Mouse (Mus musculus) limb, embryonic 13.5 days (tissue): Measurements from ENCODE around the gene Crybg2. TPM values are rescaled to one million over a fixed set of nuclear protein-coding genes. Genes with fewer than 3 reads are reported as not detected.

Experiments used
- ATAC-seq: fragments of 200-750 bp; cut with Nextera tagmentation; 2 replicates; pipeline ENCODE4 v1.8.0; 2017; ENCODE audit warnings: low read depth, moderate number of reproducible peaks, moderate TSS enrichment; ENCODE audit not compliant: low FRiP score
- H3K27ac ChIP-seq: fragments of 300-500 bp; sonication (generic); 2 replicates; pipeline ENCODE4 v1.5.1; 2015; ENCODE audit warnings: inconsistent platforms, mild to moderate bottlenecking, moderate library complexity
- H3K27me3 ChIP-seq: fragments of 300-500 bp; sonication (generic); 2 replicates; pipeline ENCODE4 v1.6.1; 2015; ENCODE audit warnings: mild to moderate bottlenecking, inconsistent platforms
- H3K36me3 ChIP-seq: fragments of 300-500 bp; sonication (generic); 2 replicates; pipeline ENCODE4 v1.6.1; 2015; ENCODE audit warnings: inconsistent platforms, mild to moderate bottlenecking, moderate library complexity
- H3K4me1 ChIP-seq: fragments of 300-500 bp; sonication (generic); 2 replicates; pipeline ENCODE4 v1.6.1; 2015; ENCODE audit warnings: inconsistent platforms
- H3K4me2 ChIP-seq: fragments of 300-500 bp; sonication (generic); replicated peaks from 2 replicates; pipeline ENCODE4 v1.6.1; 2015; ENCODE audit warnings: inconsistent platforms, mild to moderate bottlenecking, moderate library complexity
- H3K4me3 ChIP-seq: fragments of 300-500 bp; sonication (generic); 2 replicates; pipeline ENCODE4 v1.5.1; 2015; ENCODE audit warnings: moderate library complexity, mild to moderate bottlenecking, inconsistent platforms
- H3K9ac ChIP-seq: fragments of 300-500 bp; sonication (generic); 2 replicates; pipeline ENCODE4 v1.6.1; 2015; ENCODE audit warnings: mild to moderate bottlenecking, inconsistent platforms
- H3K9me3 ChIP-seq: fragments of 300-500 bp; sonication (generic); 2 replicates; pipeline ENCODE4 v1.6.1; 2016; ENCODE audit warnings: inconsistent platforms
- whole genome bisulfite sequencing: fragments of 180-500 bp; shearing (Covaris S2); methylation state at CpG from one replicate; pipeline ENCODE4 v1.1.7; 2015; 5-methylcytosine and 5-hydroxymethylcytosine counted together
- polyA plus RNA-seq: library from polyadenylated mRNA; unstranded; fragments of >200 nt; fragmentation: Nextera tagmentation; extraction: Ambion mirVana; gene quantifications from 2 replicates; pipeline ENCODE4 v1.2.1, GENCODE M21; 2015

Crybg2 gene
- polyA plus RNA-seq, 1 experiment from 2014 or later, result 4.9 TPM

DNA sequence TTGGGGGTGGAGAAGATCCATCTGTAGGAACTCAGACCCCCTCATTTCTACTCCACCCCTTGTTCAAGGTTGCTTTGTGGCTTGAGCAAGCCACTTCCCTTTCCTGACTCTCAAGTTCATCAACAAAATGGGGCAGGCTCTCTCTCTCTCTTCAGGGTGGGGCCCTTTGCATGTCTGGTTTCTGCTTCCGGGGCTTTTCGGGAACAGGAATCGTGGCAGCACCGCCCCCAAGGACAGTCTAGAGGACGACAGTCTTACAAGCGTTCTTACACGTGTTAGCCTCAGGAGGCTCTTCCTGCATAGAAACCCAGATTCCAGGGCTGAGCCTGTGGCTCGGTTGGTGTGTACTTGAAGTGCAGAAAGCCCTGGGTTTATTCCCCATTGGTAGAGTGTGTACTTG lies 56.4 kb downstream of the Crybg2 start:
- Histone ChIP-seq H3K4me2 (no peak overlapping the region), H3K36me3 (no peaks in the 10 kb centered on the region), H3K4me1 (peaks cover 11% of the 10 kb centered on the region), H3K27ac (no peak overlapping the region), H3K4me3 (no peak overlapping the region), H3K27me3 (no peaks in the 10 kb centered on the region), H3K9ac (no peak overlapping the region), H3K9me3 (no peaks in the 10 kb centered on the region)
- no peak for ATAC-seq
- WGBS, result 78% methylated on average over 8 of the region's 8 CpGs

DNA sequence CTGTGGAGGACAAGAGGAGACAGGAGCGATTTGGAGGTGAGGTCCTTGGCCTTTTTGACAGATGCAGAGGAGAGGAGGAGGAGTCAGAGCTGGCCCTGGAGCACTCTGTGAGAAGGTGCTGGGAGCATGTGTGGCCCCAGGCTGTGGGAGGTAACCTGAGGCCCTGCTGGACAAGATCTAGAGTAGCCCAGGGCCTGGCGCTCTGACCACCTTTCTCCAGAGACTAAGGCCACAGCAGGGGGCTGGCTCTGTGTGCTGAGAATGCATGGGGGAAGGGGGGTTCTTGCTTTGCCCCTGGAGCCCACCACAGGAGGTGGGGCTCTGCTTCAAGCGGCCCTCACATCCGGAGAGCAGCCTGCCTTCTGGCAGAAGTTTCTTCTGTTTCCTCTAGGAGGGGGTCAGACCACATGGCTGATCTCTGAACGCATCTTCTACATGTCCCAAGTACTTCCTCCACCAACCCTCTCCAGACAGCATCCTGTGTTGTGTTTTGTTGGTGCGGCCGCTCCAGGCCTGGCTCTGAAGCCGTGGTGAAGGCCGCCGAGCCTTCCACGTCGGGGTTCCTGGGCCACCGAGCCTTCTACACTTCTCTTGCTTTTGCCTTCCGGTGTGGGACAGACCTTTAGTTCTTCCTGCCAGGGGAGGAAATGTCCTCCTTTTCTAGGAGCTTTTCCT lies 57.6 kb downstream of the Crybg2 start:
- WGBS, result 74% methylated on average over 14 of the region's 14 CpGs
- no peak for ATAC-seq
- Histone ChIP-seq H3K9ac (no peak overlapping the region; the same call in 1 of the 2 replicates), H3K4me1 (peaks cover 10% of the 10 kb centered on the region), H3K36me3 (no peaks in the 10 kb centered on the region), H3K27ac (no peak overlapping the region), H3K4me2 (no peak overlapping the region), H3K4me3 (no peak overlapping the region), H3K9me3 (no peaks in the 10 kb centered on the region), H3K27me3 (no peaks in the 10 kb centered on the region)

DNA sequence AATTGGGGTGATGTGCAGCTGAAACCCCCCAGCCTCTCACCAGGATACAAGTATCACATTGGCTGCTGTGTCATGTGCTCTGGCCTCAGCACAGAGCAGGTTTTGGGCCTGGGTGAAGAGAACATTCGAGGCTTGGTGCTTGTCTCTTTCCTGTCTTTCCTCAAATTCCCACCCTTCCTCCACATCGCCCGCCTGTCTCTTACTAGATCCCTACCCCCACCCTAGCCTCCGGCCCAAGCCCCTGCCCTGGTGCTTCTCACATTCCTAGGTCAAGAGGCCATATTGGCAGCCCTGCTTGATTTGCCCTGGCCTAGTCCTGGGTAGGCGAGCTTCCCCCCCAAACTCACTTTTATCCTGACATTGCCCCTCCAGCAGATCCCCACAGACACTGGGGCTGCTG lies 58.4 kb downstream of the Crybg2 start:
- H3K9me3 ChIP-seq, result no peaks in the 10 kb centered on the region
- H3K4me2 ChIP-seq, result no peak overlapping the region
- 64% methylated on average over 5 of the region's 5 CpGs for WGBS
- ATAC-seq, result no peak
- no peak overlapping the region for H3K9ac ChIP-seq
- H3K4me3 ChIP-seq, result no peak overlapping the region
- no peak overlapping the region for H3K27ac ChIP-seq
- peaks cover 3% of the 10 kb centered on the region; the same call in 1 of the 2 replicates for H3K4me1 ChIP-seq
- no peaks in the 10 kb centered on the region for H3K36me3 ChIP-seq
- no peaks in the 10 kb centered on the region for H3K27me3 ChIP-seq

DNA sequence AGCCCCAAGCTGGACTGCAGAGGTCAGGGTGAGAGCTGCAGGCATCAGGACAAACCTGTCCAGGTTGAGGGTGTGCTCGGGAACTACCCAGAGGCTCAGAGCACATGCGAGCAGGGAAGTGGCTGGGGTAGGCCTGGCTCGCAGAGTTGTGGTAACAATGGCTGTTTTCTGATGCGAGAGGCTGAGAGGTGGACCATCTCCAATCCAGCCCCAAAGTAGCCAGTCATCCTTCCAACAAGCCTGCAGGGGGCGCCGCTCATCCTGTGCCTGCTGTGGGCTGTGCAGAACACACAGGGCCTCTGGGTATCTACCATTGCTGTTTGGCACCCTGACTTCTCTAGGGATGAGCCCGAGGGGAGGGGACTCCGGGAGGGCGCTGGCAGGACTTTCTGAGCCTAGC lies 59.0 kb downstream of the Crybg2 start:
- no peak overlapping the region for H3K27ac ChIP-seq
- no peaks in the 10 kb centered on the region for H3K27me3 ChIP-seq
- H3K4me1 ChIP-seq, result peaks cover 3% of the 10 kb centered on the region; the same call in 1 of the 2 replicates
- no peak for ATAC-seq
- no peak overlapping the region for H3K4me2 ChIP-seq
- H3K36me3 ChIP-seq, result no peaks in the 10 kb centered on the region
- H3K9ac ChIP-seq, result no peak overlapping the region
- no peaks in the 10 kb centered on the region for H3K9me3 ChIP-seq
- WGBS, result 69% methylated on average over 9 of the region's 9 CpGs
- H3K4me3 ChIP-seq, result no peak overlapping the region

DNA sequence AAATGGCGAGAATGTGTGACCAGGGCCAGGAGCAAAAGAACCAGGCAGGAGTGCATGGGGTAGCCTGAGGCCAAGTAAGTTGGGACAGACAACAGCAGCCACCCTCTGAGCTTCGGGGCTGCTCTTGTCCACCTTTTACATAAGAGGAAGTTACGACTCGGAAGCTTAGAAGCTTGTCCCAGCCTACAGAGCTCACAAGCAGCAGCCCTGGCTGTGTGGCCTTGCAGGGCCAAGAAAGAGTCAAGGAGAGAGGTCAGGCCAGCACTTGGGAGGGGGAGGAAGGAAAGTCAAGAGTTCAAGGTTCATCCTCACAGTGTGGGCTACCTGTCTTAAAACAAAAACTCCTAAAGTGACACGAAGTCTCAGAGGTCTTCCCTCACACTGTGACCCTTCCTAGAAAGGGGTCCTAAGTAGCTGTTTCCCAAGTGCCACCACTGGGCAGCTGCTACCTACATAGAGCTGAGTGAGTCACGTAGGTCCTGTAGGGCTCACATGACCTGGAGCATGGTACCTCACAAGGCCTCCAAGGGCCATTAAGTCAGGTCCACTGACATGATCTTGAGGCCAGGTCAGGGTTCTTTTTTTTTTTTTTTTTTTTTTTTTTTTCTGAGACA lies 59.7 kb downstream of the Crybg2 start:
- Histone ChIP-seq H3K4me2 (no peak overlapping the region), H3K36me3 (no peaks in the 10 kb centered on the region), H3K27ac (no peak overlapping the region), H3K4me1 (peaks cover 3% of the 10 kb centered on the region; the same call in 1 of the 2 replicates), H3K4me3 (no peak overlapping the region), H3K9me3 (no peaks in the 10 kb centered on the region), H3K27me3 (no peaks in the 10 kb centered on the region), H3K9ac (no peak overlapping the region)
- no peak for ATAC-seq
- WGBS, result 83% methylated on average over 6 of the region's 6 CpGs

DNA sequence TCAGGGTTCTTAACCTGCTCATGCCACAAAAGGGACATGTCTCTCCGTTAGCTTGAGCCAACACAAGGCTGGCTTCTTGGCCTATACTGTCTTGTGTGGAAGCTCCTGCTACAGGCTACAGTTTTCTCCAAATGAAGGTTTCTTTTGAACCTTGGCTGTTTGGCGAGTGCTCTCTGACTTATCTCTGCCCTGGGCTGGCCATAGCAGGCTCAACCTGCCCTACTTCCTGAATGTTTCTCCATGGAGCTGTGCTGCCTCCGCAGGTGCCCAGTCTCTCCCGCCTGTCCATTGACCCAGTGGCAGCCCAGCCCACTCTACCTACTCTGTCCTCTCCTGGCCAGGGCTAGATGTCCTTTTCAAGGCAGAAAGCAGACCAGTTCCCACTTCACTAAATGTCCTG lies 60.3 kb downstream of the Crybg2 start:
- Histone ChIP-seq H3K27me3 (no peaks in the 10 kb centered on the region), H3K4me3 (no peak overlapping the region), H3K9ac (no peak overlapping the region), H3K9me3 (no peaks in the 10 kb centered on the region), H3K4me2 (no peak overlapping the region), H3K36me3 (peaks cover 3% of the 10 kb centered on the region; the same call in 1 of the 2 replicates), H3K27ac (no peak overlapping the region), H3K4me1 (peaks cover 3% of the 10 kb centered on the region; the same call in 1 of the 2 replicates)
- 87% methylated on average over 4 of the region's 4 CpGs for WGBS
- ATAC-seq, result no peak

DNA sequence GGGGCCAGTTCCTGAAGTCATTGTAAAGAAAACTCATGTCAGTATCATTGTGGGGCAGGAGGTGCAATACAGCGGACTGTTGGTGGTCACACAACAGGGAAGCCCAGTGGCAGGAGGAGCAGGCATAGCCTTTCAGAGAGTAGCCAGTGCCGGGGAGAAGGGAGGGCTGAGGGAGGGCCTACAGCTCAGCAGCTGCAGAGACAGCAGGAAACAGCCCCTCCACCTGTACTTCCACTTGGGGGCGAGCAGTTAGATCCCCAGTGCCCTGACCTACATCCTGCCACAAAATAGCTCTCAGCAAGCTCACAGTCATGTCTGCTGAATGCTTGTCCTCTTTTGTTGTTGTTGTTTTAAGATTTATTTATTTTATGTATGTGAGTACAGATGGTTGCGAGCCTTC lies 61.0 kb downstream of the Crybg2 start:
- no peak overlapping the region for H3K4me2 ChIP-seq
- no peak for ATAC-seq
- H3K9ac ChIP-seq, result no peak overlapping the region
- H3K4me3 ChIP-seq, result no peak overlapping the region
- no peaks in the 10 kb centered on the region for H3K9me3 ChIP-seq
- H3K27me3 ChIP-seq, result no peaks in the 10 kb centered on the region
- peaks cover 9% of the 10 kb centered on the region for H3K36me3 ChIP-seq
- H3K4me1 ChIP-seq, result peaks cover 6% of the 10 kb centered on the region; the same call in 1 of the 2 replicates
- no peak overlapping the region for H3K27ac ChIP-seq
- 35% methylated on average over 4 of the region's 4 CpGs for WGBS

DNA sequence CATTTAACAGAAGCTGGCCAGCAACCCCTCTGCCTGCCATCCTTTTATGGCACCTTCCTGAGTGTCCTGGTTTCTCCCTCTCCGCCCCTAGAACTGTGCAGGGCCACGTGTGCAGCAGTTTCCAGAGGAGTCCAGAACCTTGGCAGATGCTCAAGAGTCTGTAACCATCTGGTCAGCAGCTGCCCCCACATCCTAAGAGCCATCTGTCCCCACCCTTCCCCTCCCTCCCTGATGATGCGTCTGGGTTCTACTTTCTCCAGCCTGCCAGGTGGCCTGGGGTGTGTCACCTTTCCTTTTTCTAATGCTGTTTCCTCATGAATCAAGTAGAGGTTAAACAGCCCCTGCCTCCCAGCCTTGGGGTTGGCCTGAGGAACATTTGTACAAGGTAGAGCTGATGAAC lies 61.7 kb downstream of the Crybg2 start:
- no peaks in the 10 kb centered on the region for H3K9me3 ChIP-seq
- WGBS, result 21% methylated on average over 3 of the region's 3 CpGs
- peaks cover 13% of the 10 kb centered on the region for H3K4me1 ChIP-seq
- H3K4me3 ChIP-seq, result no peak overlapping the region
- no peak overlapping the region for H3K9ac ChIP-seq
- no peak overlapping the region for H3K27ac ChIP-seq
- H3K36me3 ChIP-seq, result peaks cover 16% of the 10 kb centered on the region
- no peak overlapping the region for H3K4me2 ChIP-seq
- no peak for ATAC-seq
- H3K27me3 ChIP-seq, result no peaks in the 10 kb centered on the region

DNA sequence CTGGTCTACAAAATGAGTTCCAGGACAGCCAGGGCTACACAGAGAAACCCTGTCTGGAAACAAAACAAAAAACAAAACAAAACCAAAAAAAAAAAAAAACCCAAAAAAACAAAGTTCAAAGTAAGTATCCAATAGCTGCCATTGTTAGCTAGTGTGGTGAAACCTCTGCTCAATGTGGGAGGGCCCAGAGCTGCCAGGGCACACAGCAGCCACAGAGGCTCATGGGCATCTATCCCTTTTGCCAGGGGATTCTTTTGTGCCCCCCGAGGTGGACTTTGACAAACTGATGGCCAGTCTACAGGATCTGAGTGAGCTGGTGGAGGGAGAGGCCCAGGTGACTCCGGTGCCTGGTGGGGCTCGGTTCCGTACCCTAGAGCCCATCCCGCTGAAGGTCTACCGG lies 62.5 kb downstream of the Crybg2 start:
- no peak for ATAC-seq
- Histone ChIP-seq H3K9me3 (no peaks in the 10 kb centered on the region), H3K4me3 (no peak overlapping the region), H3K4me1 (peaks cover 21% of the 10 kb centered on the region), H3K4me2 (no peak overlapping the region), H3K36me3 (peaks cover 16% of the 10 kb centered on the region), H3K27ac (no peak overlapping the region), H3K9ac (no peak overlapping the region), H3K27me3 (no peaks in the 10 kb centered on the region)
- 95% methylated on average over 6 of the region's 6 CpGs for WGBS

DNA sequence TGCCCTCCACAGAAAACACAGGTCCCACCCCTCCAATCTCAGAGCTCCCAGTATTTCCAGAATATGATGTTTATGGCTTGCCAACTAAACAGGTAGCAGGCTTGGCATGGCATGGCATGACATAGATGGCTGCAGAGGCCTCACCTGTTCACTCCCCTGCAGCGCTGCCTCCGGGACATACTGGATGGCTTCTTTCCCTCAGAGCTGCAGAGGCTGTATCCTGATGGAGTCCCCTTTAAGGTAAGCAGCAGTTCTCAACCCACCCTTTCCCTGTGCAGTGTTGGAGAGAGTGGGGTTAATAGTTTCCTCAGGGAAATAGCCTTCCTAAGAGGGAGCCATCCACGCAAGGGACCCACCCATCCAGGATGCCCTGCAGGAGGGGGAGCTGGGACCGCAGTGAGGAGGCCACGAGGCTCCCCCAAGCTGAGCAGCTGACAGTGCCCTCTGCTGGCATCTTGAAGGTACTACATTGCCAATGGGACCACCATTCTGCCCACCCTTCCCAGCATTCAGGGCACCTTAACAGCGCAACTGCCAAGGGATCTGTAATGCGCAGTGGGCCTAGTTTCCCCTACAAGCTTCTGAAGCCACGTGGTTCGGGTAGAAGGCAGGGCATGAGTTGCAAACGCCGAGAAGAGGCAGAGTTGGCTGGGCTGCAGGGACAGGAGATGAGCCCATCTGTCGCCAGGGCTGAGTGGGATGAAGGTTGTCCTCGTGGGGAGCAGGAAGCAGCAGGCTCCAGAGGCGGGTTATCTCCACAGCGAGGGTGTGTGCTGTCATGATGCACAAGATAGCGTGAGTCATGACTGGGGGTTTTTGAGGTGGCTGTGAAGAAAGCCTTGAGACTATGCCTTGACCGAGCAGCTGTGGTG lies 63.3 kb downstream of the Crybg2 start:
- H3K9ac ChIP-seq, result no peak overlapping the region
- no peak for ATAC-seq

DNA sequence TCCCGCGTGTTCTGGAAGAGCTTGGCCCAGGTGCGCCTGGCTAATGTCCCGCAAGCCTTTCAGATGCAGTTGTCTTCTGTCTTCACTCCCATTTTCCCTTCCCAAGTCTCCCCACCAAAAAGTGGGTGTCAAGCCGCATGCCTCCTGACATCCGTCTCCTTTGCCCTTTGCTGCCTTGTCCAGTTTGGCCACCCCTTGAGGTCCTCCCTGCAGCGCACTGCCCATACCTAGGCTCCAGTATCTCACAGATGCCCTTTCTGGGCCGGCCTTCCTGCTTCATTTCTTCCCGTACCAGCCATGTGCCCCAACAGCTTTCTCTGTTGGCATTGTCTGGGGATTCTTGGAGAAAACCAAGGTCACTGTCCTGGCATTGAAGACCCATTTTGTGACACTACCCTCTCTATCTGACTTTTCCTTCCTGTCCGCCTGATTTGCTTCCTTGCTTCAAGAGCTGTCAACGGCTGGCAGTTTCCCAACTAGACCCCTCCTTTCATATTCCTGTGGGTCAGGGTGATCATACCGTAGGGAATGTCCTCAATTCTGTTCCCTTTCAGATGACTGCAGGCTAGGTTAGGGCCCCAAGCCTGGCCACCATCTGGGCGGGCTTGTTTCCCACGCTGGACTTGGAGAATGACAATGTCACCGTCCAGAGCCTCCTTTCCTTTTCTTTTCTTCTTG lies 64.9 kb downstream of the Crybg2 start:
- ATAC-seq, result no peak
- Histone ChIP-seq H3K9me3 (no peaks in the 10 kb centered on the region), H3K27me3 (no peaks in the 10 kb centered on the region), H3K36me3 (peaks cover 16% of the 10 kb centered on the region), H3K27ac (no peak overlapping the region), H3K4me3 (no peak overlapping the region), H3K4me1 (peaks cover 36% of the 10 kb centered on the region), H3K9ac (peak overlapping the region; percentile 19; the same call in 1 of the 2 replicates), H3K4me2 (no peak overlapping the region)
- WGBS, result 87% methylated on average over 15 of the region's 15 CpGs

More for the DNA sequence above, 63.3 kb downstream of the Crybg2 start:
- H3K4me1 ChIP-seq, result peaks cover 19% of the 10 kb centered on the region
- no peak overlapping the region for H3K4me2 ChIP-seq
- H3K4me3 ChIP-seq, result no peak overlapping the region
- no peak overlapping the region for H3K27ac ChIP-seq
- 26% methylated on average over 17 of the region's 17 CpGs for WGBS
- no peaks in the 10 kb centered on the region for H3K9me3 ChIP-seq
- H3K27me3 ChIP-seq, result no peaks in the 10 kb centered on the region
- H3K36me3 ChIP-seq, result peaks cover 16% of the 10 kb centered on the region
